Mouse (Mus musculus) liver, embryonic 18 days (tissue): ENCODE data around the gene Ergic3. TPM values are rescaled to one million over a fixed set of nuclear protein-coding genes. Genes with fewer than 3 reads are reported as not detected.

Source experiments
- polyA plus RNA-seq: library from polyadenylated mRNA; depleted of rRNA; stranded (reverse); fragments of >200 nt; gene quantifications from 2 replicates; pipeline ENCODE4 v1.2.3, GENCODE M21; 2012; rRNA removed

Ergic3 gene
- polyA plus RNA-seq: 76.4 and 78.4 TPM in 2 replicates

GRCm38 (mm10) chr2:156007888-156008532, at the start of gene Ergic3, which contains the start of gene 6430550D23Rik:
Gene Ergic3 (plus strand): TSS chr2:156008045.
Gene 6430550D23Rik (minus strand): TSS chr2:156007977.

GRCm38 (mm10) chr2:156052816-156053215, 45.0 kb downstream of the Ergic3 start, which contains the start of gene Fer1l4:
Gene Fer1l4 (minus strand): TSS chr2:156052947.

GRCm38 (mm10) chr2:156065099-156066041, 57.5 kb downstream of the Ergic3 start, which contains the start of gene Spag4:
Gene Spag4 (plus strand): TSS chr2:156065175.

Other genes starting within 250 kb of the Ergic3 start
- gene Mmp24, start 232.7 kb upstream of the Ergic3 start, polyA plus RNA-seq: 0.01 TPM in 2 replicates
- gene BC029722, start 188.6 kb upstream of the Ergic3 start, polyA plus RNA-seq: 6.0 and 6.2 TPM in 2 replicates
- 50.1 and 53.1 TPM in 2 replicates for gene Eif6, start 181.1 kb upstream of the Ergic3 start, polyA plus RNA-seq
- under 0.01 and 0.01 TPM in 2 replicates for gene Fam83c, start 173.2 kb upstream of the Ergic3 start, polyA plus RNA-seq
- 21.3 and 23.4 TPM in 2 replicates for gene Uqcc1, start 77.7 kb upstream of the Ergic3 start, polyA plus RNA-seq
- gene Gm15557, start 67.3 kb upstream of the Ergic3 start, polyA plus RNA-seq: not detected in 2 replicates
- not detected in 2 replicates for gene Gdf5, start 62.7 kb upstream of the Ergic3 start, polyA plus RNA-seq
- 4.7 and 5.3 TPM in 2 replicates for gene Cep250, start 51.6 kb upstream of the Ergic3 start, polyA plus RNA-seq
- gene 6430550D23Rik, start 68 bp upstream of the Ergic3 start, polyA plus RNA-seq: 2.0 and 2.2 TPM in 2 replicates
- gene Fer1l4, start 44.9 kb downstream of the Ergic3 start, polyA plus RNA-seq: 0.02 TPM in 1 of 2 replicates, not detected in the other
- 0.74 and 1.1 TPM in 2 replicates for gene Spag4, start 57.1 kb downstream of the Ergic3 start, polyA plus RNA-seq
- 13.5 and 15.5 TPM in 2 replicates for gene Cpne1, start 103.9 kb downstream of the Ergic3 start, polyA plus RNA-seq
- 2.6 and 3.1 TPM in 2 replicates for gene Rbm12, start 103.9 kb downstream of the Ergic3 start, polyA plus RNA-seq
- 1.8 and 2.0 TPM in 2 replicates for gene Gm28036, start 119.0 kb downstream of the Ergic3 start, polyA plus RNA-seq
- gene Romo1, start 136.0 kb downstream of the Ergic3 start, polyA plus RNA-seq: 211 and 226 TPM in 2 replicates
- 38.9 and 45.3 TPM in 2 replicates for gene Nfs1, start 136.1 kb downstream of the Ergic3 start, polyA plus RNA-seq
- gene Rbm39, start 172.2 kb downstream of the Ergic3 start, polyA plus RNA-seq: 74.7 and 78.9 TPM in 2 replicates
- gene Phf20, start 188.4 kb downstream of the Ergic3 start, polyA plus RNA-seq: 2.4 and 3.0 TPM in 2 replicates